Mouse (Mus musculus) heart, postnatal 36 days (tissue): Measurements from ENCODE around the gene Als2. TPM values are rescaled to one million over a fixed set of nuclear protein-coding genes. Genes with fewer than 3 reads are reported as not detected.

ENCODE experiments used
- DNase-seq, 2 experiments: peaks; one replicate each; pipeline ENCODE4 v3.0.0; 2021 to 2022
- intact Hi-C: fragments of 180-260 bp; cut with DNase I; formaldehyde crosslinking; loops from one replicate; pipeline ENCODE4 v1.15.1; 2025
- total RNA-seq, 2 experiments: library from RNA; stranded (reverse); gene quantifications; 2 replicates each; pipeline ENCODE4 v1.2.3; 2021

Gene Als2
- total RNA-seq, 2 experiments from 2014 or later, result 10.1 to 10.7 TPM

DNA sequence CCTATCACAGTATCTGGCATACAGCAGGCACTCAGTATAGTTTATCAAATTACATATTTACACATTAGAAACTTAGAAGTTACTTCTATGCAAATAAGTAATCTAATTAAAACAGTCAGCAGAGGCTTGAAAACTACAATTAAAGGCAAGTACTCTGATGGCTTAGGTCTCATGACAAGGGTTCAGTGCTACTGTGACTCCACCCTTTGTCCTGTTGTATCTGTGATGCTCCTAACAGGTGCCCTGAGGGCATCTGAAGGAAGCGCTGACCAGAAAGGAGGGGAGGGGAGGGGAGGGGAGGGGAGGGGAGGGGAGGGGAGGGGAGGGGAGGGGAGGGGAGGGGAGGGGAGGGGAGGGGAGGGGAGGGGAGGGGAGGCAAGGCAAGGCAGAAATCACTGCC, 24.1 kb downstream of the Als2 start:
- no peak for DNase-seq
- intact Hi-C loops, result no loop called here

DNA sequence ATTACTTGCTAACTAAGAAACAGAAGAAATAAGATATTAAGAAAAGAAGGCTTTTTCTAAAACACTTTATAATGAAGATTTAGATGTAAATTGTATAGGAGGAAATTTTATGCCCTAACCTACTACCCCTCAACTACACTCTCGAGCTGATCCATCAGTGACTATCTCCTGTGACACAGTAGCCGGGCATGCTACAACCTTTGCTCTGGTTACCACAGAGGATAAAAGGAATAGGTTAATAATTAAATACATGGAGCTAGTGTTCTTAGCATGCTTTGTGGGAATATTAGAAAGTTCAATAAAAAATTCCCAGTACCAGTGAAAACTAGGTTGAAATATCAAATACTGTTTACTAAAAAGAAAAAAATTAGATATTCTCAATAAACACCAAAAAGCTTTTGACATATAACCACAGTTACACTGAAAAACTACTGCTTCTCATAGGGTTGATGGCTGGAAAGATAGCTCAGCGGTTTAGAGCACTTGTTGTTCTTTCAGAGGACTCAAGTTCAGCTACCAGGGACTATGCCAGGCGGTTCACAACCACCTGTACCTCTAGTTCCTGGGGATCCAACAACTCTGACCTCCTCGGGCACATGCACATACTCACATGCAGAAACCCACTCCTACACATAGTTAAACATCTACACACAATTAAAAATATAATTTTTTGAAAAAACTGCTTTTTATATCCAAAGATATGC, 24.8 kb downstream of the Als2 start:
- DNase-seq, result no peak
- intact Hi-C loops, result no loop called here

DNA sequence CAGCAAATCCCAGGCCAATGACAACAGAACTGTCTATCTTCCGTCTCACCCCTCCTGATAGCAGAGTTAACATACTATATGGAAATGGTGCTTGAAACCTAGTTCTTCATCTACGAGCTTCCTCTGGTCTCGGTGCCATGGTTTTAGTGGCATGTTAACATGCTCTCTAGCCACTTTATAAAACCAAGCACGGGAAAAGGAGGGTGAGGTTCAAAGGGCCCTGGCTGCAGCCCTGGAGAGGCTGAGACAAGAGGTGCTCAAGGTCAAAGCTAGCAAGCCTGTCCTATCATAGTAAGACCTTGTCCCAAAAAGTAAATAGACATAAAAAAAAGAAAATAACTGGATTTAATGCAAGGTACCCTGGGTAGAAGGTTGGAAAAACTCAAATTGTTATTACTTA, 25.4 kb downstream of the Als2 start:
- no peak for DNase-seq

DNA sequence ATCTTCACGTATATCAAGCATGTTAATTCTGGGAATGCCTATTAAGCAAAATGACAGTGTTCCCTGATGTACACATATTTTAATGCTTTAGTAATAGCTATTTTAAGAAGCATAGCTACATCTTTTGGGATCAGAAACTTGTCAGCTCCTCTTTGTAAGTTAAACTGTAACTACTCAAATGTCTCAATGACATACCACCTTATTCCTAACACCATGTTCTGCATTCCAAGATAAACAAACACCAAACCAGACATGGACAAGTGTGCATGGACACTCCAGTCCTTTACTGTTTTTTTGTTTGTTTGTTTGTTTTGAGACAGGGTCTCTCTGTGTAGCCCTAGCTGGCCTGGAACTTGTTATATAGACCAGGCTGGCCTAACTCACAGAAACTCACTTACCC, 28.7 kb downstream of the Als2 start:
- intact Hi-C loops, result no loop called here
- no peak for DNase-seq

More for the DNA sequence above, 25.4 kb downstream of the Als2 start:
- intact Hi-C loops, result no loop called here

DNA sequence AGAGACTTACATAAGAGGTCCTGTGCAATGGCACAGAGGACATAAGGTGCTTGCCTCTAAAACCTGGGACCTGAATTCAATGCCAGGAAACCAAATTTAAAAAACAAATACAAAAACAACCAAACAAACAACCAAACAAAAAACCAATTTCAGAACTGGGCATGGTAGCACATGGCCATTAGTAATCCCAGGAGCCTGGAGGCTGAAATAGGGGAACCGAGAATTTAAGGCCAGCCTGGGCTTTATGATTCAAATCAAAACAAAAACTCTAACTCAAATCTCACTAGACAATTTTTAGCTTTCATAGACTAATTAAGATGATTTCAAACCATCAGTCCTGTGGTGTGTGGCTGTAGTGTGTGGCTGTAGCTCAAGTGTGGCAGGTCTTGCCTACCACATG, 32.5 kb downstream of the Als2 start:
- intact Hi-C loops, result no loop called here
- DNase-seq, result no peak

DNA sequence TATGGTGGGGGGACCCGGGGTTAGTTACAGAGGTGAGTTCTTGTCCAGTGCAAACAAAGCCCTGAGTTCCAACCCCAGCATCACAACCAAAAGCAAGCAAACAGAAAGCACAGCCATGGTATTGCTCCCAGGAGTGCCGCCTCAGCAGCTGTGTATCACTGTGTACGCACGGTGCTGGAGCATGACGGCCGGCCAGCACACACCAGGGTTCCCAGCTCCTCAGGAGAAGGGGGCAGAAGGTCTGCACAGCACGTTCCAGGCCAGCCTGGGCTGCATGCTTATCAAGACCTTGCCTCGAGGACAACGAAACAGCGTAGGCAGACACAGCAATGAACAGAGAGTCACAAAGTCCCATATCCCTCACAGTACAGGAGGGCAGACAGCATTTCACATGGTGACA, 34.7 kb downstream of the Als2 start:
- intact Hi-C loops, result no loop called here
- DNase-seq, result no peak

DNA sequence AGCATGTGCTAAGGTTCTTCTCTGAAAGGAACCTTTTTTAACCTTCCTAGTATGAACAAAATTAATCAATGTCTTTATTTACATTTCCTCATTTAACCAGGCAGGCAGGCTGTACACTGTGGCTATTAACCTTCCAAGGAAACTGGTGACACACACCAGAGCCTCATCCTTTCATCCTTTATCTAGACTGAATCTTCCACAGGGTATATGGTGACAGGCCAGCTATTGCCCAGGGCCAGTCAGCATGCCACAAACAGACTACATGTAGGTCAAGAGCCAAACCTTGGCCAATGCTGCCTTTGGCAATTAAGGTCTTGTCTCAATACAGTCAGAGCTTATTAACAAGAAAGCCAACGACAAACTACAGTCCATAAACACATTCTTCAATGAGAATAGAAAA, 35.5 kb downstream of the Als2 start:
- intact Hi-C loops, result no loop called here
- DNase-seq, result no peak

DNA sequence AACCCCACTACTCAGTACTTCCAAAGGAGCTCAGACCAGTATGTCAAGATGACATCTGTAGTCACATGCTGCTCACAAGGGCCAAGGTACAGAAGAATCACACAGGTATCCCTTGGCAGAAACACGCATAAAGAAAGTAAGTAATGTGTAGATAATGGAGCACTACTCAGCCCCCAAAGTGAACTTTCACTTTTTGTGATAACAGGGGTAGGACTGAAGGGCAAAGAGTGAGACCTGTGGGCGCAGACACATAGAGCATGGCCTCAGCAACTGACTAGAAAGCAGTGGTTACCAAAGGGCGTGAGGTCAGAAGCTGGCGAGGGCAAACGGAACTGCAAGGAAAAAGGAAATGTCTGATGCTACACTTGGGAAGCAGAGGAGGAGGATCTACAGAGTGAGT, 36.1 kb downstream of the Als2 start:
- intact Hi-C loops, result no loop called here
- no peak for DNase-seq

DNA sequence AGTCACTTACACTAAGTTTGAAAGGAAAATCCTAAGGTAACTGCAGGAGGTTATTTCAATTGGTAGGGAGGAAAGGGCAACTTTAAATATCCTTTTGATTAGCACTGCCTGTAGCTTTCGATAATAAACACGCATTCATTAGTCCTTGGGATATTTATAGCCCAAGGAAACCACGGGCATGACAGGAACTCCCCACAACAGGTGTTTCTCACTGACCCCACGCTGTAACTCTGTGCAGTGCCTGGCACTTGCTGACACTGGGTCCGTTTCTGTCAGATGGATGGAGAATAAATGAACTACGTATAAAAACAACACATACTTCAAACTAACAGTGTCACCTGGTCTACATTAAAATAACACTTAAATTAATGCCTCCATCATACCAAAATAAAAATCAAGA, 42.1 kb downstream of the Als2 start:
- intact Hi-C loops, result no loop called here
- no peak for DNase-seq

DNA sequence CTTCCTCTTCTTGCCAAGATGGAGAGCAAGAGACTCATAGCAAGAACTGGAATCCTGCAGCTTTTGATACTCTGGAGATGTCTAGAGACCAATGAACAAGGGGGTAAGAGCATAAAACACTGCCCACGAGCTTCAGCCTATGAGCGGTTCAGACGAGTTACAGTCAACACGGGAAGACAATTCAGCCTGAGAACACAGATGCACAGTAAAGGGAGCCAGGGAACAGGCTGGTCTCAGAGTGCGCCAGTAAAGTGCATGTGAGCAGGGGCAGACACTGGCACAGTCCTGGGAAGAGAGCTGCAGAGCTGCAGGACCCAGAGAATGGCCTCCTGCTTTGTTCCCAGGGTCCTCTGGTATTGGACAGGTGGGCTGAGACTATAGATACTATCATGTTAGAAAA, 49.2 kb downstream of the Als2 start:
- intact Hi-C loops, result no loop called here

DNA sequence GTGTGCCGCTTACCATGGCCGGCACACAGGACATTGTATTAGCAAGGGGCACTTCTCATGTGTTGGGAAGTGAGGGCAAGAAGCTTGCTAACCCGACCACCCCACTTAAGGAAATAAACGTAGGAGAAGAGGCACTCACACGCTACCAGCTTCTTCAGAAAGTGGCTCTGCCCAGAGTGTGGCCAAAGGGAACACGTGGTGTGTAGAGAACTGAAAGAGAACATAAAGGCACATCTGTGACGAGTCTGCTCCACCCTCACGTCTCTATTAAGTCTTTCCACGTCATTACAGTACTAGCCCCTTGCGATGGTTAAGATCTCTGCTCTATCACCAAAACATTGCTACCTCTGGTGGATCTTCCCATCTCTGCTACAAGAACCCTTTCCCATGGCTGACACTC, 50.7 kb downstream of the Als2 start:
- DNase-seq, result no peak
- intact Hi-C loops, result no loop called here

More for the DNA sequence above, 49.2 kb downstream of the Als2 start:
- DNase-seq, result no peak

DNA sequence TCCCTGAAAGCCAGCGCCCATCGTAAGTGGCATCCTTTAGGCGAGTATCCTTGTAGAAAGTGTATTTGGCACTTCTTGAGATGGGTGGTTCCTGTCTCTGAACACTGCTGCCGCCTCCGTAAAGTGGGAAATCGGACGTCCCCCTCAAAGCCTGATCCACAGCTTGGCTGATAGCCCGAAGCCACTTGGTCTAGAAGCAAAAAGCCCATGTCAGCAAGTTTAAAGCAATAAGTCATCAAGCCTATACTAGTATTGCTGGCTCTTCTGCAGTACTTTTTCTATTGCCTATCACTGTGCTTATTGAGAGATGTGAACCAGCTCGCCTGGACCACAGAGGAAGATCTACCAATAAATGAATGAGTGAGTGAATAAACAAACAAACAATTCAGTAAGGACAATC, 51.6 kb downstream of the Als2 start:
- intact Hi-C loops, result no loop called here
- no peak for DNase-seq

DNA sequence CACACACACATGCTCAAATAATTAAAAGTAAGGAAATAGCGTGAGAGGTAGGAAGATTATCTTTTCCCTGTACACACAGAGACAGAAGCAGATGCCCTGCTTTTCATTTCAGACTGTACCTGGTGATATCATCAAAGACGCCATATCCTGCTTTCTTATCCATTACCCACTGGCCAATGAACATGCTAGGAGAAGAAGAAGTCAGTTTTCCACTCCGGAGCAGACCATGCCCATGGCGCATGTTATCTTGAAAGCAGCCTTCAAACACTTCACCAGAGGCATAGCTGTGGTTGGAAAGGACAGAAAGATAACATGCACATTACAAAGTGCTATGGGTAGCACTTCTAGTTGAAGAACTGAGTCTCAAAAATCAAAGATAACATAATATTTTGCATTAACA, 54.0 kb downstream of the Als2 start:
- DNase-seq, result no peak
- intact Hi-C loops, result no loop called here

DNA sequence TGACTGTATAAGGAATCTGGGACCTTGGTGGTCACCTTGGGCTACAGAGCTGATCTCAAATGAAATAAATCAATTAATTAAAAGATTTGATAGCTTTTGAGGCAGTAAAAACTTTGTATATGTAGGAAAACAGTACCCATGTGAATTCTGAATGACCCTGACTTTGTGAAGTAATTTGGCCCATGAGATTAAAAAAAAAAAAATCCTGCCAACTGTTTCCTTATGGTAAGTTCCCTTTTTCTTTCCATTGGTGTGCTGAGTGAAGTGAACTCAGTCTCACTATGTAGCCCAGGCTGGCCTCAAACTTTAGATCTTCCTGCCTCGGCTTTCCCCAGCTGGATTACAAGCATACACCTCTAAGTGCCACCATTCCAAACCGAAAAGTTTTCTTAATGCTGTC, 54.7 kb downstream of the Als2 start:
- intact Hi-C loops, result no loop called here
- DNase-seq, result no peak

DNA sequence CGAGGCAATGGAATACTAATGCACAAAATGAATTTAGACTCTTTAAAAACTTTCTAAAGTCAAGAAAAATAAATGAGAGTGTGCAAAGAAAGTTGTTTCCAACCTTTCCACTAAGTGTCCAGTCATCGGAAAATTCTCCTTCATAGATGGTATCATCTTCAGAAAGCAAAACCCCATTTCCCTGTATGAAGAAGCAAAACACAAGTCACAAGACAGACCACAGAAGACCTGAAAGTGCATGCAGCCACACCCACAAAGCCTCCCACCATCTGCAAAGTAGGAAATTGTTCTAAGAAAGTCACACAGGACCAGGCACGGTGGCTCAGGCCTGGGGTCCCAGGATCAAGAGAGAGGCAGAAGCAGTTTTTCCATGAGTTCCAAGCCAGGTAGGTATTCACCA, 57.0 kb downstream of the Als2 start:
- intact Hi-C loops, result no loop called here
- DNase-seq, result no peak

DNA sequence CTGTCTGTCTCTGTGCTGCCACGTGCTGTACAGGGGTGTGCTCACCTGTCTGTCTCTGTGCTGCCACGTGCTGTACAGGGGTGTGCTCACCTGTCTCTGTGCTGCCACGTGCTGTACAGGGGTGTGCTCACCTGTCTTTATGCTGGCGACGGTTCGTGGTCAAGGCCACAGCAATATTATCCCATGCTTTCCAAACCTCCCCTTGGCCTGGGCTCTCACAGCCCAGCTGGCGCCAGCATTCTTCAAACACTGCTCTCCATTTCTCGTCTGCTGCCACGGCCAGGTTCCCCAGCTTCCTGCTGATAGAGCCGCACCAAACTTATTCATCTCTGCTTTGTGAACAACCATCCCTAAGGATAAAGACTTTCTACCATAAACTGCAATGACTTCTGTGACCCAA, 58.6 kb downstream of the Als2 start:
- no peak for DNase-seq
- intact Hi-C loops, result no loop called here

DNA sequence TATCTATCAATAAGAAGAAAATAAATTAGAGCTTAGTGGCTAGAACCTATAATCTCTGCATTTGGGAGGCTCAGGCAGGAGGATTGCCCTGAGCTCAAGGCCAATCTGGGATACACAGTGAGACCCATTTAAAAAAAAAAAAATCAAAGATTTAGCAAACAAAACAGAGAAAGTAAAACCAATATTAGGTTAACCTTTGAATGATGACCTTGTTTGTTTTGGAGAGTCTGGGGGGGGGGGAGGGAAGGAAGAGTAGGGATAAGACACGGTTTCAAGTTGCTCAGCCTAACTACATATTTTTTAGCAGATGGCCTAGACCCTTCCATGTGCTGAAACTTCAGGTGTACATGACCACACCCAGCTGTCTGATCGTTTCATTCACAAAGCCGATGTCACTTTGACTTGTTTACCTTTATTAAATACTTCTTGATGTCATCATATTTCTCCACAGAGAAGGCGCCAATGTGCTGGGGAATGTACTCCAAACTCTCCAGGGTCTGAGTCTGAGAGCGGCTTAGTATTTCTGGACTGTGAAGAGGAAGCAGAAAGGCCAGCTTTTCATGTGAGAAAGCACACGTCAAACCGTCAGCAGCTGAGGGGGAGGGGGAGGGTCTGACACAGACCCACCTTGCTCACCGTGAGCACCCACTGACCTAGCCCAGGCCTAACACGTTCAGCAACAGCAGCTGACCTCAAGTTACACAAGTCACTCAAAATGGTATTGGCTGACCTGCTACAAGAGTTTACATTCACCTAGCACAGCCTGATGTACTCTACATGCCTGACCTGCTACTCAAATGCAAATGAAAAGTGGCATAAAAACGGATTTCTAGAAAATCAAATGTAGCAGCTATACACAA, 62.3 kb downstream of the Als2 start:
- intact Hi-C loops, result no loop called here
- no peak for DNase-seq

DNA sequence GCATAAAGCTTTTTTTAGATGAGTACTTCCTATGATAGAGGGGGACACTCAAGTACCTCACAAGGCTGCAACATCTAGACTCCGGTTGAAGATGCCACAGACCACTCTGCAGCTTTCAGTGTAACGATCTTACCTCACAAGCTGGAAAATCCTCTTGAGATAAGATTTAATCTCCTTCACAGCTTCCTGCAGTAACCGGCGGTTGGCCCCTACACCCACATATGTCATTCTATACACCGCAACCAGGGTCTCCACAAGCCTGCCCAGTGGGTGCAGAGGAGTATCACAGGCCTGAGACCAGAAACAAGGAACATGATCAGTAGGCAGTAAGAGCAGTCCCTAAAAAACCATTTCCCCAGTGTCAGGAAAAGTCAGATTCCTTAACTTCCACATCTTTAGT, 64.0 kb downstream of the Als2 start:
- intact Hi-C loops, result no loop called here

DNA sequence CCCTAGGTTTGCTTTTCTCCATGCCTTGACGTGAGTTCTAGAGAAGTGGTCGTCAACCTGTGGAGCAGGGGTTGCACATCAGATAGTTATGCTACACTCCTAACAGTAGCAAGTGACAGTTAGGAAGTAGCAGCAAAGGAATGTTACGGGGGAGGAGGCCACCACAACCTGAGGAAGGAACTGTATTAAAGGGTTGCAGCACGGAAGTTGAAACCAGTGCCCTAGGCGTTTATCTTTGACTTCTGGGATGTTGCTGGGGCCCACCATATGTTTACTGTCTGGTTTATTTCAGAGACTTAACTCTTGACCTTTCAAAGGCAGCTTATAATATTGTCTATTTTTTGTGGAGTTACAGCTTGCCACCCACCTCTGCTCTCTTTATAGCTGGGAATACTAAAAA, 65.2 kb downstream of the Als2 start:
- no peak for DNase-seq
- intact Hi-C loops, result no loop called here

More for the DNA sequence above, 64.0 kb downstream of the Als2 start:
- DNase-seq, result no peak

DNA sequence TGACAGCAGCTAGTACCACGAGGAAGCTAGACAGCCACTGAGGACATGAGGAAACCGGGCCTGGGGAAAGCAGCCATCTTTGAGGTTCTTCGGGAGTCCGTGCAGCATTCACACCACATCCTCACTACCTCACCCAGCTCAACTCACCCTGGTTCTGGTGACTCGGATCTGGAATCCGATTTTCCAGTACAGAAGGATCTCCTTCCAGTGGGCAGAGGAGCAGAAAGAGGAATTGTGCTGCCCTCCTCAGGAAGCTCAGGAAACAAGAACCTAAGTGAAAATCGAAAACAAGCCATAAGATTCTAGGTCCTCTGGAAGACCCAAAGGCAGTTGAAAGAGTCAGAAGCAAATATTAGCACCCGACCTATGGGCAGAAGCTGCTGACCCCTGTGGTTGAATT, 66.7 kb downstream of the Als2 start:
- intact Hi-C loops, result no loop called here
- DNase-seq, result no peak

DNA sequence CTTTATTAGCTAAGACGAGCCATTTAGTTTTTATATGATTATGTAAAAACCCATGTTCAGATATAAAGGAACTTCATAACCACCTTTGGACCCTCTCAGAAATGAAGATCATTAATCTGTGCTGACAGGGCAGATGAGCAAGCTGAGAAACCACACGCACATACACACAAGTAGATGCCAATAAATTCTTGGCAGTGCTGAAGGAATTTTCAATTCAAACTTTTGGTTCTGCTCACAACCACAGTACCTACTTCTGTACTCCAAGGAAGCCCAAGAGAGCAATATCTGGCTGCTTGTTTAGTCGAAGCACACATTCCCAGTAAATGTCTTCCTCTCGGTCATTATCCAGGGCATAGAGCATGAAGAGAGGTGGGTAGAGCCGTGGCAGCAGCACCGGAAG, 67.4 kb downstream of the Als2 start:
- no peak for DNase-seq

DNA sequence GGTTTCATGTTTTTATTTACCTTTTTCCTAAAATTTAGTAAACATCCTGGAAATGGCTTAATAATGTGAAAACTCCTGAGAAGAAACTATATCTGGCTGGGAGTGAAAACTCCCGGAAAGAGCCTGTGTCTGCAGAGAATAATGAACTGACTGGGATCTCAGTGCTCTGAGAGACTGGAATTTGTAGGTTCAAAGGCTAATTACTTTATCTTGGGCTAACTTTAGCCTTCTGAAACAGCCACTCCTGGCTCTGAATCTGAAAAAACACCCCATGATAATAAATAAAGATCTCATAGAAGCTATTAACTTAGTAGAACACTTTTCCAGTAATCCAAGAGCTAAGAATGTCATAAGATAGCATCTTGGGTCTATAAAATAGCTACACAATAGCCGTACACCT, 68.5 kb downstream of the Als2 start:
- no peak for DNase-seq
- intact Hi-C loops, result no loop called here

More for the DNA sequence above, 67.4 kb downstream of the Als2 start:
- intact Hi-C loops, result no loop called here
